Mouse (Mus musculus): ENCODE results near the gene Kat6b.

DNA sequence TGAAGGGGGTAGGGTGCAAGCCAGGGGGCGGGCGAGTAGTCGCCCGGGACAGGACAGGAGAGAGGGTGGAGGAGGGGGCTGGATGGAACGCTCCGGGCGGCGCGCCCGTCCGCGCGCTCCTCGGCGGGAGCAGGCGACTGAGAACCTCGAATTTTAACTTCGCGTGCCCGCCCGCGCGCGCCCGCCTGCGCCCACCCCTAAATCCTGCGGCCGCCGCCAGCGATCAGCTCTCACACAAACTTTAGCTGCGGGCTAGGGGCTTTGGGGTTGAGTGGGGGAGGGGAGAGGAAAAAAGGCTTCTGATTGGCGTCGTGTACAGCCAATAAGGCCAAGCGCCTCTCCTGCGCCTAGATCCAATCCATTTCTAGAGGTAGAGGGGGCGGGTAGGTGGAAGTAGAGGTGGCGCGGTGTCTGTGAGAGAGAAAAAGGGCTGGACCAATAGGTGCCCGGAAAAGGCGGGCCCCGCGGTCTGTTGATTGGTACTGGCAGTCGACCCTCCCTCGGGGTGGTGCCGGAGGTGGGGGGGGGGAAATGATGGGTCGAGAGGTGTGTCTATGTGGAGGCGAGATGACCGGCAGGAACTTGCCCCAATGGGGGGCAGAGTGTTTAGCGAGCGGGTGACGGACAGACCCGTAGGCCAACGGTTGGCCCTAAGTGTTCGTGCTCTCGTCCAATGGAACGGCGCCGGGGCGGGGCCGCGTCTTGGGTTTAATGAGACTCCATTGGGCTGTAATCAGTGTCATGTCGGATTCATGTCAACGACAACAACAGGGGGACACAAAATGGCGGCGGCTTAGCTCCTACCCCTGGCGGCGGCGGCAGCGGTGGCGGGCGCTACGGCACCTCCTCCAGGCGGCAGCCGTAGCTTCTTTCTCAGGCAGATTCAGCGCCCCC lies 19.2 kb downstream of the Kat6b start:
- TF ChIP-seq CTCF (IDR thresholded peaks at IDR 0.05; ENCODE audit: borderline replicate concordance, insufficient read depth, low read depth, low read length) (no peak), POLR2A (IDR thresholded peaks at IDR 0.05; ENCODE audit: borderline replicate concordance, insufficient read depth, low read length) (peak; percentile 40; the same call in 1 of the 2 replicates)
